Mouse (Mus musculus): ENCODE data around the gene Ptpdc1. TPM values are rescaled to one million over a fixed set of nuclear protein-coding genes. Genes with fewer than 3 reads are reported as not detected.

Ptpdc1 gene
- total and polyA plus RNA-seq, 3 experiments = not detected

DNA sequence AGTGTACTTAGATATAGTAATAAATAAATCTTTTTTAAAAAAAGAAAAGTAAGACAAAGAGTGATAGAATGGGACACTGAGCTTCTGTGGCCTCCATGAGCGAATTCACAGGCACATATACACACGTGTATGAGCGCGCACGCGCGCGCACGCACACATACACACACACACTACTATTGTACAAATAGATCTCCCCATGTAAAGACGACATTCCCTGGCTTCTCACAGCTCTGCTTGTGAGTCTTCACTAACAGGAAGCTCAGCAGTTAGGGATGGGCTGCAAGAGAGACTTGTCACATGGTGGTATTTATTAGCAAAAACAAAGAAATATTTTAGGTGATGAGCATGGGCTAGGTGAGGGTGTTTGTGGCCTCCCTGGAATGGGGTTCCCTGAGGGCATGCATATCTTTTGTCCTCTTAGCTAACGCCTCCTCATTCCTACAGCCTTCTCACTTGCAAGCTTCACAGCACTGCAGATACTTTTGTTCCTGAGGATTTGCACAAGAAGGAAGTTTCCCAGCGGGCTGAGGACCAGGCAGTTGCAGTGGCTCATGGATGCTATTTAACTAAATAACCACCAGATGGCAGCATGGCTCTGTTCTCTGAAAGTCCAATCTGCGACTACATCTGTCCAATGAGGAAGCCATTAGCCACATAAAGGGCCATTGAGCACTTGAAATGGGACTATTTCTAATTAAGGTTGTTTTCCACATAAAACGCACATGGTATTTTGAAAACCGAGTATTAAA, 97.2 kb downstream of the Ptpdc1 start:
- Histone ChIP-seq H3K27ac (ENCODE audit: insufficient read depth, low read depth) (no peak overlapping the region), H3K79me2 (replicated peaks; ENCODE audit: control insufficient read depth, extremely low read depth, insufficient read depth, poor library complexity, severe bottlenecking) (no peaks in the 10 kb centered on the region), H3K4me3 (replicated peaks in 1 of 3; ENCODE audit: low read depth in 2 of 3, low read length in 2 of 3, poor library complexity in 1 of 3) (no peak overlapping the region), H3K9ac (ENCODE audit: insufficient read depth, low read depth) (no peak overlapping the region), H3K36me3 (replicated peaks in 1 of 2; ENCODE audit: control insufficient read depth in 1 of 2, insufficient read depth in 1 of 2, low read length in 1 of 2) (peaks cover 0 to 1% of the 10 kb centered on the region in 2 experiments), H3K4me1 (ENCODE audit: control insufficient read depth in 1 of 2, insufficient read depth in 2 of 2) (peaks cover 0 to 4% of the 10 kb centered on the region in 2 experiments; a peak in 2 of 4 replicates), H3K9me3 (replicated peaks; ENCODE audit: low read length) (no peaks in the 10 kb centered on the region), H3K4me2 (ENCODE audit: insufficient read depth, low read depth, poor library complexity, severe bottlenecking) (no peak overlapping the region), H3K27me3 (replicated peaks) (no peaks in the 10 kb centered on the region)
- TF ChIP-seq ZC3H11A (IDR thresholded peaks at IDR 0.05; ENCODE audit: low read depth, low read length) = peak; percentile 71
- peak; percentile 40; the same call in 1 of the 2 replicates for TF ChIP-seq ELF1 (IDR thresholded peaks at IDR 0.05; ENCODE audit: low read depth, low read length)
- no peak for TF ChIP-seq EP300 (IDR thresholded peaks at IDR 0.05; ENCODE audit: low read length)
- TF ChIP-seq CTCF (conservative IDR thresholded peaks at IDR 0.05 in 1 of 2, IDR thresholded peaks at IDR 0.05 in 1 of 2; ENCODE audit: low read depth in 2 of 2, low read length in 2 of 2) = peak; percentile 61 to 95
- TF ChIP-seq SMC3 (IDR thresholded peaks at IDR 0.05; ENCODE audit: low read depth, low read length) = peak; percentile 93
- TF ChIP-seq UBTF (IDR thresholded peaks at IDR 0.05; ENCODE audit: low read depth, low read length) = no peak
- TF ChIP-seq RAD21 (IDR thresholded peaks at IDR 0.05; ENCODE audit: low read depth, low read length) = peak; percentile 98
- no peak for TF ChIP-seq USF2 (conservative IDR thresholded peaks at IDR 0.05; ENCODE audit: low read depth, low read length)
- in situ Hi-C loops (cut with MboI; ENCODE audit: low pct_ligation_motif_present, low pct_unique_long_range_greater_than_20kb, low sequenced_read_pairs) (loop anchor here (5.0 to 25.0 kb wide), 2 partner anchors 109 to 284 kb away; no protein-coding TSS in a partner anchor), dilution Hi-C loops (cut with MboI; ENCODE audit: extremely low pct_ligation_motif_present, extremely low pct_unique_long_range_greater_than_20kb, low sequenced_read_pairs) (no loop called here)
- DNase-seq (ENCODE audit: extremely low read depth) = peak; percentile 81

Other genes with a start within 250 kb of the Ptpdc1 start
- 6.2 and 6.6 TPM in 2 replicates for gene Zfp169, start 112.2 kb downstream of the Ptpdc1 start, total RNA-seq (2012; rRNA removed)
- 3.4 and 4.2 TPM in 2 replicates for gene Zfp169, start 112.2 kb downstream of the Ptpdc1 start, total RNA-seq (2014; rRNA removed)
- gene Zfp169, start 112.2 kb downstream of the Ptpdc1 start, polyA plus RNA-seq (2012; ENCODE audit: insufficient read length, low read depth) = 2.3 and 2.9 TPM in 2 replicates
- 1.8 and 2.4 TPM in 2 replicates for gene A830005F24Rik, start 112.1 kb downstream of the Ptpdc1 start, total RNA-seq (2012; rRNA removed)
- 2.7 and 4.2 TPM in 2 replicates for gene A830005F24Rik, start 112.1 kb downstream of the Ptpdc1 start, total RNA-seq (2014; rRNA removed)
- 2.0 and 2.8 TPM in 2 replicates for gene A830005F24Rik, start 112.1 kb downstream of the Ptpdc1 start, polyA plus RNA-seq (2012; ENCODE audit: insufficient read length, low read depth)
- not detected in 2 replicates for gene Barx1, start 37.3 kb upstream of the Ptpdc1 start, total RNA-seq (2012; rRNA removed)
- gene Barx1, start 37.3 kb upstream of the Ptpdc1 start, total RNA-seq (2014; rRNA removed) = not detected in 2 replicates
- not detected in 2 replicates for gene Barx1, start 37.3 kb upstream of the Ptpdc1 start, polyA plus RNA-seq (2012; ENCODE audit: insufficient read length, low read depth)
- 6.3 and 6.7 TPM in 2 replicates for gene Phf2, start 245.5 kb upstream of the Ptpdc1 start, total RNA-seq (2012; rRNA removed)
- 1.4 and 2.3 TPM in 2 replicates for gene Phf2, start 245.5 kb upstream of the Ptpdc1 start, total RNA-seq (2014; rRNA removed)
- 12.2 and 14.2 TPM in 2 replicates for gene Phf2, start 245.5 kb upstream of the Ptpdc1 start, polyA plus RNA-seq (2012; ENCODE audit: insufficient read length, low read depth)